Mouse (Mus musculus) kidney, embryonic 14.5 days (tissue): ENCODE measurements at regions not wholly inside any gene's neighbourhood (a gene's known extent, or its start where the extent isn't known, plus 50 kb on each side); places are given as distances from the start of the nearest gene placed in this dataset.
"Not testable (repeated sequence)": the region's sequence is repeated elsewhere in the genome, so short reads cannot be mapped to it uniquely, and the experiment has no call there.

Experiments
- ATAC-seq: fragments of 200-750 bp; cut with Nextera tagmentation; 2 replicates; pipeline ENCODE4 v1.8.0; 2017; ENCODE audit warnings: moderate number of reproducible peaks, mild to moderate bottlenecking, moderate TSS enrichment, moderate library complexity; ENCODE audit not compliant: low FRiP score, low TSS enrichment
- H3K27ac ChIP-seq: fragments of 300-500 bp; sonication (generic); 2 replicates; pipeline ENCODE4 v1.5.1; 2014; ENCODE audit warnings: low read depth, mild to moderate bottlenecking, low read length, moderate library complexity, mixed read lengths
- H3K27me3 ChIP-seq: fragments of 300-500 bp; sonication (generic); 2 replicates; pipeline ENCODE4 v1.6.1; 2014; ENCODE audit warnings: mild to moderate bottlenecking, low read length; ENCODE audit not compliant: control insufficient read depth, insufficient read depth
- H3K36me3 ChIP-seq: fragments of 300-500 bp; sonication (generic); 2 replicates; pipeline ENCODE4 v1.6.1; 2014; ENCODE audit warnings: low read length, mixed read lengths; ENCODE audit not compliant: control insufficient read depth, insufficient read depth
- H3K4me1 ChIP-seq: fragments of 300-500 bp; sonication (generic); 2 replicates; pipeline ENCODE4 v1.6.1; 2014; ENCODE audit warnings: low read length, mixed read lengths; ENCODE audit not compliant: control insufficient read depth, insufficient read depth
- H3K4me2 ChIP-seq: fragments of 300-500 bp; sonication (generic); replicated peaks from 2 replicates; pipeline ENCODE4 v1.6.1; 2014; ENCODE audit warnings: low read depth, mild to moderate bottlenecking, low read length
- H3K4me3 ChIP-seq: fragments of 300-500 bp; sonication (generic); 2 replicates; pipeline ENCODE4 v1.5.1; 2014; ENCODE audit warnings: mild to moderate bottlenecking, low read length
- H3K9ac ChIP-seq: fragments of 300-500 bp; sonication (generic); 2 replicates; pipeline ENCODE4 v1.6.1; 2014; ENCODE audit warnings: low read depth, mild to moderate bottlenecking, low read length, moderate library complexity
- H3K9me3 ChIP-seq: fragments of 300-500 bp; sonication (generic); 2 replicates; pipeline ENCODE4 v1.6.1; 2016; ENCODE audit warnings: low read length; ENCODE audit not compliant: control insufficient read depth
- WGBS: fragments of 180-500 bp; shearing (Covaris S2); extraction: QIAGEN DNeasy Blood & Tissue Kit; methylation state at CpG from one replicate; pipeline ENCODE4 v1.1.7; 2014; 5-methylcytosine and 5-hydroxymethylcytosine counted together

DNA sequence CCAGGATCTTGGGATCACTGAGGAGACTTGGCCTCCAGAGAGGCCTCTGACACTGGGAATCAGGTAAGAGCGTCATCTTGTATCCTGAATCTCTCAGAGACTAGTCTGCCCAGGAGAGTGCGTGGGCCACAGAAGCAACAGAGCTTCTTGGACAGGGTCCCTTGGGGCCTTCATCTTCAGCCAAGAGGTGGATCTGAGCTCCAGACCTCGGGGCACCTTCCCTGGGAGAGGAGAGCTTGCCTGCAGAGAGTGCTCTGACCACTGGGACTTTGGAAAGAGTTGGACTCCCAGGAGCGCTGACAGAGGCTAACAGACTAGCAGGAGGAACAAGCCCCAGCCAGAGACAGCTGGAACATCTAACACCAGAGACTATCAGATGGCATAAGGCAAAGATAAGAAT lies 73.9 kb upstream of the Gm15319 start:
- not testable (repeated sequence) for H3K27me3 ChIP-seq, H3K36me3 ChIP-seq, H3K4me3 ChIP-seq, H3K9me3 ChIP-seq, ATAC-seq, H3K27ac ChIP-seq, H3K9ac ChIP-seq, H3K4me2 ChIP-seq, H3K4me1 ChIP-seq
- WGBS = 54% methylated on average over 4 of the region's 4 CpGs

DNA sequence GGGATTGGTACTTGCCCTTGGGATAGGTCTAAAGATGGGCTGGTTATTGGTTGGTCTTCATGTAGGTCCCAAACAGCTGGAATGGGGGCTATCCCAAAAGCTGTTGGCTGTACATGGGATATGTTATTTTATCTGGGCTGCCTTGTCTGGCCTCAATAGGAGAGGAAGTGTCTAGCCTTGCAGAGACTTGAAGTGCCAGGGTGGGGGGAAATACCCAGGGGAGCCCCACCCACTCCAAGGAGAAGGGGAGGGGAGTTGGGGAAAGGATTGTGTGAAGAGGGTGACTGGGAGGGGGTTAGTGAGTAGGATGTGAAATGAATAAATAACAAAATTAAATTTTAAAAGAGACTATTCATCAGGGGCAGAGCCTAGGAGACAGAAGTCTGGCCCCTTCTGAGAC lies 70.2 kb upstream of the Gm15319 start:
- H3K9ac ChIP-seq, H3K9me3 ChIP-seq, H3K36me3 ChIP-seq, ATAC-seq, H3K27ac ChIP-seq, H3K4me2 ChIP-seq, H3K4me1 ChIP-seq, H3K27me3 ChIP-seq, H3K4me3 ChIP-seq: not testable (repeated sequence)

DNA sequence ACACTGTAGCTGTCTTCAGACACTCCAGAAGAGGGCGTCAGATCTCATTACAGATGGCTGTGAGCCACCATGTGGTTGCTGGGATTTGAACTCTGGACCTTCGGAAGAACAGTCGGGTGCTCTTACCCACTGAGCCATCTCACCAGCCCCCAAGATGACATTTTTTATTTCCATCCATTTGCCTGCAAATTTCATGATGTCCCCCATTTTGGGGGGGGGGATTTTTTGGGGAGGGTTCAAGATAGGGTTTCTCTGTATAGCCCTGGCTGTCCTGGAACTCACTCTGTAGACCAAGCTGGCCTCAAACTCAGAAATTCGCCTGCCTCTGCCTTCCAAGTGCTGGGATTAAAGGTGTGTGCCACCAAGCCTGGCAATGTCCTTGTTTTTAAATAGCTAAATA lies 66.5 kb upstream of the Gm15319 start:
- not testable (repeated sequence) for H3K9ac ChIP-seq, H3K4me3 ChIP-seq, H3K27me3 ChIP-seq, H3K4me1 ChIP-seq, ATAC-seq, H3K36me3 ChIP-seq, H3K4me2 ChIP-seq, H3K9me3 ChIP-seq, H3K27ac ChIP-seq
- WGBS = 74% methylated on average over 3 of the region's 4 CpGs

DNA sequence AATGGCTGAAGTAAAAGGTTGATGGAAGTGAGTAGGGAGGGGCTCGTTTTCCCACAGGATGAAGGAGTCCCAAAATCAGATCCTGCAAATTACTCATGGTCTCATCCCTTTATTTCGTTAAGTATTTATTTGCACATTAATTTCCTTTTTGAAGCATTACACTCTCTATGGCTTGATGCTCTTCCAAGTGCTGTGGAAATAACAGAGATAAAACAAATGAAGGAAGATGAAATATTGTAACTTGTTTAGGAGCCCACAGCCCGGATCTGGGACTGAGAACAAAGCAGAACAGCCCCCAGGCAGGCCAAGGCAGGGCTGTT lies 61.9 kb upstream of the Gm15319 start:
- ATAC-seq, H3K9ac ChIP-seq, H3K27ac ChIP-seq, H3K4me2 ChIP-seq, H3K36me3 ChIP-seq, H3K4me1 ChIP-seq, H3K27me3 ChIP-seq, H3K9me3 ChIP-seq: not testable (repeated sequence)
- WGBS = 40% methylated on average over 3 of the region's 3 CpGs
- peak overlapping the region; percentile 46 for H3K4me3 ChIP-seq

DNA sequence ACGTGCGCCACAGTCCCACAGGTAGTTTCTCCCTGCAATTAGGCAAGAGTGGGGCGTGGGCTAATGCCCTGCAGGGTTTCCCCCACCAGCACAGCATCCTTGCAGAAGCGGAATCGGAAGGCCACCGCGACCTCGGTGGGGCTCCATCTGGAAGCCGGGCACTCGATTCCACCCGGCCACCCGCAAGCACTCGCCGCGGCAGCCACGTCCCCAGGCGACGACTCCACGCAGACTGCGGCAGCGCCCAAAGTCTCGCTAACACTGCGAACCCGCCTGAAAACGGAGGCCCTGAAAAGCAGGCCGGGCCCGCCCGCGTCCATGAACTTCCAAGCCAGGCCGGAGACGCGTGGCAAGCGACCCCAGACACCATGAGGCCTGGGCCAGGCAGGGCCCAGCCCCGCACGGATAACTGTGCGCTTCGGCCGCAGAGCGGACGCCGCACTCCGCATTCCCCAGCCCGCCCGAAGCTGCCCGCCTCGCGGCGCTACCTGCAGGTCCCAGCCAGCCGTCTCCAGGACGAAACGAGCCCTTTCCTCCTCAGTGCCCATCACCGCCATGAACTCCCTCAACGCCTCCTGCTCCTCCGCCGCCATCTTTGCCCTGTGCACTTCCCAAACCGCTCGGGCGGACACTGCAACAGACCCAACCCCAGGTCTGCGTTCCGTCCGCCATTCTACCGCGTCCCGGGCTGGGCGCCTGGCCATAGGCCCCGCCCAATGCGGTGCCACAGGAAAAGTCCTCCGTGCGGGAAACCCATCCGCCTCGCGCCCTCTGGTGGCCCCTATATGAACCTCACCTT lies 61.3 kb upstream of the Gm15319 start:
- Histone ChIP-seq H3K4me3 (peak overlapping the region; percentile 46), H3K9ac (peak overlapping the region; percentile 71)
- WGBS = 5% methylated on average over 66 of the region's 72 CpGs
- not testable (repeated sequence) for H3K9me3 ChIP-seq, H3K27me3 ChIP-seq, H3K4me2 ChIP-seq, H3K4me1 ChIP-seq, H3K36me3 ChIP-seq, H3K27ac ChIP-seq
- ATAC-seq = peak; percentile 100

GRCm38 (mm10) chr8:20420807-20421206 lies 57.8 kb upstream of the Gm15319 start:
- not testable (repeated sequence) for H3K4me1 ChIP-seq, H3K36me3 ChIP-seq, H3K27me3 ChIP-seq, H3K9me3 ChIP-seq, H3K4me2 ChIP-seq, H3K27ac ChIP-seq, H3K9ac ChIP-seq, ATAC-seq, H3K4me3 ChIP-seq
